Mouse (Mus musculus) G1E (cell line): ENCODE measurements around the gene Slc25a10. TPM values are rescaled to one million over a fixed set of nuclear protein-coding genes. Genes with fewer than 3 reads are reported as not detected.

ENCODE experiments used
- ATAC-seq: 2 replicates; pipeline ENCODE4 v1.8.0; 2016; ENCODE audit warnings: mild to moderate bottlenecking; ENCODE audit not compliant: insufficient number of reproducible peaks, poor library complexity, low FRiP score, severe bottlenecking; ENCODE audit errors: extremely low read depth
- DNase-seq: peaks from one replicate; pipeline ENCODE4 v3.0.0; 2012; ENCODE audit warnings: low spot score
- H3K27me3 ChIP-seq: 2 replicates; pipeline ENCODE4 v1.6.1; 2012; ENCODE audit warnings: mild to moderate bottlenecking, low read length, inconsistent platforms; ENCODE audit not compliant: insufficient read depth
- H3K36me3 ChIP-seq: replicated peaks from 2 replicates; pipeline ENCODE3; 2012; ENCODE audit warnings: mild to moderate bottlenecking, inconsistent platforms
- H3K4me1 ChIP-seq: 2 replicates; pipeline ENCODE4 v1.6.1; 2012; ENCODE audit warnings: low read depth, low read length, inconsistent platforms, mixed read lengths; ENCODE audit not compliant: insufficient read depth
- H3K4me3 ChIP-seq: 2 replicates; pipeline ENCODE4 v1.5.1; 2012; ENCODE audit warnings: low read depth, mild to moderate bottlenecking, inconsistent platforms, low read length, moderate library complexity, mixed read lengths
- H3K9me3 ChIP-seq: replicated peaks from 2 replicates; pipeline ENCODE4 v1.6.1; 2012; ENCODE audit warnings: inconsistent platforms
- CTCF ChIP-seq: IDR thresholded peaks from 2 replicates; pipeline ENCODE4 v1.5.1; 2012; ENCODE audit warnings: low read depth, low read length, inconsistent platforms, mixed read lengths
- GATA1 ChIP-seq: IDR thresholded peaks from 2 replicates; pipeline ENCODE4 v1.6.1; 2012; ENCODE audit warnings: borderline replicate concordance, low read length, inconsistent platforms, mixed read lengths
- GATA2 ChIP-seq: IDR thresholded peaks from 2 replicates; pipeline ENCODE4 v1.6.1; 2012; ENCODE audit warnings: low read depth, low read length, inconsistent platforms, borderline replicate concordance
- POLR2AphosphoS5 ChIP-seq: IDR thresholded peaks from 2 replicates; pipeline ENCODE4 v1.6.1; 2012; ENCODE audit warnings: low read depth, low read length, inconsistent platforms; ENCODE audit not compliant: insufficient replicate concordance
- TAL1 ChIP-seq: conservative IDR thresholded peaks from 2 replicates; pipeline ENCODE4 v1.6.1; 2012; ENCODE audit warnings: low read depth, low read length, inconsistent platforms, mixed read lengths
- polyA plus RNA-seq: library from polyadenylated mRNA; stranded (reverse); fragments of >175 nt; gene quantifications from 2 replicates; pipeline ENCODE4 v1.2.3, GENCODE M21; 2012
- total RNA-seq, 2 experiments: library from RNA; stranded (forward) in 1 of 2; stranded (reverse) in 1 of 2; fragments of 200-1000 nt in 1 of 2; fragments of >200 nt in 1 of 2; fragmentation: Nextera tagmentation in 1 of 2; gene quantifications; 2 replicates each; pipeline ENCODE4 v1.2.3; 2014 to 2017

Slc25a10 gene
- total and polyA plus RNA-seq, 3 experiments, result 18.7 to 38.7 (median 22.1) TPM

DNA sequence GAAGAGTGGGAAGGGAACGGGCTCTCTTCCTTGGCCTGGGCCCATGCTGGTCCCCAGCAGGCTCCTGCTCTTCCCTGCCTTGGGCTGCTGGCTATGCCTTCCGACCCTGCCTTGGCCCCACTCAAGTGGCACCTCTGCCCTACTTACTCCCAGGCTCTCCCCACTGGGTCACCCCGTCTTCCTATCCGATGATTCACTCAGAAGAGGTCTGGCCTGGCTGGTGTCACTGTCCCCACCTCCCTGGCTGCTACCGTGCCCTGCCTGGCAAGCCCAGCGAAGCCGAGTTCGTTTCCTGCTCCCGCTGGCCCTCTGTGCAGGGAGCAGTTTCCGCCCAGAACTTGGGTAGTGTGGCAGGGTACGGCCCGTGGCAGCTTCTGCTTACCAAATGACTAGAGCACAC lies 6.6 kb downstream of the Slc25a10 start:
- DNase-seq, result no peak
- H3K9me3 ChIP-seq, result no peaks in the 10 kb centered on the region
- peaks cover 13% of the 10 kb centered on the region; the same call in 1 of the 2 replicates for H3K27me3 ChIP-seq
- H3K4me1 ChIP-seq, result peaks cover 26% of the 10 kb centered on the region
- no peak for ATAC-seq
- H3K36me3 ChIP-seq, result peaks cover 68% of the 10 kb centered on the region
- TF ChIP-seq GATA1 (no peak), POLR2AphosphoS5 (no peak), CTCF (no peak), TAL1 (no peak), GATA2 (no peak)
- H3K4me3 ChIP-seq, result no peak overlapping the region

DNA sequence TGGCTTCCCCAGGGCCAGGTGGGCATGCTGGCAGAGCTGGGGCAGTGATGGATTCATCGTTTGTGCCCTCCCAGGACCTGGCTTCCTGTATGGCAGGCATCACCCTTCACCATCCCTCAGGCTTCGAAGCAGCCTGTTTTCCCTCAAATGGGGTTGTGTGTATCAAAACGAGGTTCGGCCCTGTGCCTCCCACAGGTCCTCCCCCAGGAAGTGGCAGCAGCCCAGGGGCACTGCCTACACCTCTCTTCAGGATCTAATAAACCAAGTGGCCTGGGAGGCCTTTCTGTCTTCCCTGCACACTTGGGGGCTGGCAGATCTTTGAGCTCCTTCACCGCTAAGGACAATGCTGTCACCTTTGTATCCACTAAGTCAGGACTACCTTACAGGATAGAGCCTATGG lies 7.3 kb downstream of the Slc25a10 start:
- no peaks in the 10 kb centered on the region for H3K9me3 ChIP-seq
- no peak for TF ChIP-seq CTCF
- TF ChIP-seq GATA2, result no peak
- no peak for TF ChIP-seq TAL1
- no peak for TF ChIP-seq GATA1
- TF ChIP-seq POLR2AphosphoS5, result no peak
- peaks cover 61% of the 10 kb centered on the region for H3K36me3 ChIP-seq
- H3K4me1 ChIP-seq, result peaks cover 19% of the 10 kb centered on the region
- H3K27me3 ChIP-seq, result peaks cover 18% of the 10 kb centered on the region; the same call in 1 of the 2 replicates
- ATAC-seq (no peak), DNase-seq (no peak)
- H3K4me3 ChIP-seq, result no peak overlapping the region

GRCm38 (mm10) chr11:120499894-120500293 lies 8.3 kb downstream of the Slc25a10 start:
- DNase-seq (no peak), ATAC-seq (no peak)
- H3K4me3 ChIP-seq, result no peak overlapping the region
- TF ChIP-seq GATA2, result no peak
- TF ChIP-seq POLR2AphosphoS5, result no peak
- no peak for TF ChIP-seq GATA1
- TF ChIP-seq CTCF, result no peak
- no peak for TF ChIP-seq TAL1
- H3K27me3 ChIP-seq, result peaks cover 21% of the 10 kb centered on the region
- H3K4me1 ChIP-seq, result peaks cover 14% of the 10 kb centered on the region
- peaks cover 51% of the 10 kb centered on the region for H3K36me3 ChIP-seq
- no peaks in the 10 kb centered on the region for H3K9me3 ChIP-seq

GRCm38 (mm10) chr11:120500357-120500756 lies 8.7 kb downstream of the Slc25a10 start:
- H3K36me3 ChIP-seq, result peaks cover 46% of the 10 kb centered on the region
- ATAC-seq (no peak), DNase-seq (no peak)
- no peaks in the 10 kb centered on the region for H3K9me3 ChIP-seq
- H3K4me1 ChIP-seq, result peaks cover 14% of the 10 kb centered on the region
- H3K4me3 ChIP-seq, result no peak overlapping the region
- TF ChIP-seq POLR2AphosphoS5 (no peak), GATA2 (no peak), CTCF (no peak), TAL1 (no peak), GATA1 (no peak)
- peaks cover 21% of the 10 kb centered on the region for H3K27me3 ChIP-seq

DNA sequence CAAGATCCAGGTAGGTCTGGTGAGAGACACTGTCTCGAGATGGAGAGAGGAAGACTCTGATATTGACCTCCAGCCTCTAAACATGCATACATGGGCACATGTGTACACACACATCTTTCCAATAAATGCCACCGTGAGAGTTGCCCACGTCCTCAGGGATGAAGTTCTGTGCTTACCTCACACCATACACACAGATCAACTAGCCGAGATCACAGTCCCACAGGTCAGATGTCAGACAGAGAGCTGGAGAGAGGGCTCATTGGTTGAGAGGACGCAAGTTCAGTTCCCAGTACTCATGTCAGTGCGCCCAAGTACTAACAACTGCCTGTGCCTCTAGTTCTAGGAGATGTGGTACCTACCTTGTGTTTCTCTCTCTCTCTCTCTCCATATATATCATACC lies 9.4 kb downstream of the Slc25a10 start:
- DNase-seq (no peak), ATAC-seq (no peak)
- Histone ChIP-seq H3K4me3 (no peak overlapping the region), H3K9me3 (no peaks in the 10 kb centered on the region), H3K36me3 (peaks cover 40% of the 10 kb centered on the region), H3K4me1 (peaks cover 14% of the 10 kb centered on the region), H3K27me3 (peaks cover 22% of the 10 kb centered on the region)
- TF ChIP-seq POLR2AphosphoS5 (0 out of 2 replicates have a peak, but pooled peaks have one; percentile 55), TAL1 (no peak)

DNA sequence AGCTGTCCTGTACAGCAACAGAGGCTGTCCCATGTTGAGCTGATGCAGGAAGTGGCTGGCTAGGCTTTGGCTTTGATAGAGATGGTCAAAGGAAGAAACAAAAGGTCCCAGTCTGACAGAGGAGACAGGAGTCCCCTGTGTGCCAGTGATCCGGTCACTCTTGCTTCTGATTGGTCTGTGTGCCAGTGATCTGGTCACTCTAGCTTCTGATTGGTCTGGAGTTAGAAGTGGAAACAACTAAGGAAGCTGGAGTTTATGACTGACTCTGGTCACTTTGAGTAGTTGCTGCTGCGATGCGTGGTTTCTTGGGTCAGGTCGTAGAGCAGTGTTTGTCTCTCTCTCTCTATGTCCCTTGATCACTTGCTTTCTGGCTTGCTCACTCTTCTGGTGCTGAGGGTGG lies 10.1 kb downstream of the Slc25a10 start:
- Histone ChIP-seq H3K27me3 (peaks cover 24% of the 10 kb centered on the region), H3K4me1 (peaks cover 15% of the 10 kb centered on the region), H3K36me3 (peaks cover 33% of the 10 kb centered on the region), H3K4me3 (no peak overlapping the region), H3K9me3 (no peaks in the 10 kb centered on the region)
- no peak for ATAC-seq
- DNase-seq, result no peak
- TF ChIP-seq GATA2, result no peak
- no peak for TF ChIP-seq GATA1
- no peak for TF ChIP-seq TAL1
- no peak for TF ChIP-seq CTCF
- TF ChIP-seq POLR2AphosphoS5, result no peak
